Mouse (Mus musculus): ENCODE measurements around the gene Mycl.

Gene Mycl

DNA sequence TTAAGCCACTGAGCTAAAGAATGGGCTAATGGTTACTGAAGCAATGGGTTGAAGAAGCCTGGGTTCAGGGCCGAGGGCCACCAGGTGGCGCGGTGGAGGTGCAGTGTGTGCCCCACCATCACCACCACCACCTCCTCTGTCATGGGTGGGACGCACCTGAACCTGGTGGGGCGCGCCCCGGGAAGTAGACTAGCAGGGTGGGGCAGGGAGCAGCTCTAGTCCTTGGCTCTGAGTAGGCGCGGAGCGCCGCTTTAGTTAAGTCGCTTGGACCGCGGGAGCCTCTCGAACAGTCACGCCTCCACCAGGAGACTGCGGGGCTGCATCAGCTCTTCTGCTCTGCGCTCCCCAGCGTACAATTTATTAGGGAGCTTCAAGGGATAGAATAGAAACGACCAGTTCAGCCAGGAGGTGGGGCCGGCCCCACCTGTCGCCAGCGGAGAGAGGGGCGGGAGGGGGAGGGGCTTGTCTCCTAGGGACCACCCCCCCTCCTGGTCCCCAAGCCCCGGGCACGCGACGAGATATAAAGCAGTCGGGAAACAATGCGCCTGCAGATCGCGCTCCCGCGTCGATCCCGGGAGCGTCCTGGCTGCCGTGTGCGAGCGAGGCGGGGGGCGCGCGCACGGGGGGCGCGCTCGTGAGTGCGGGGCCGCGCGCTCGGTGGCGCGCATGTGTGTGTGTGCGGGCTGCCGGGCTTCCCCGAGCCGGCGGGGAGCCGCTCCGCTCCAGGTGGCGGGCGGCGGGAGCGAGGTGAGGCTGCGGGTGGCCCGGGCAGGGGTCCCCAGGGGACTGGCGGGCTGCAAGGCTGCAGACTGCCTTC, at the start of gene Mycl:
TSS of gene Mycl (plus strand) at position 249 of the 817 bp plus-strand sequence.
- peak; percentile 78 for DNase-seq (ENCODE audit: low spot score)

DNA sequence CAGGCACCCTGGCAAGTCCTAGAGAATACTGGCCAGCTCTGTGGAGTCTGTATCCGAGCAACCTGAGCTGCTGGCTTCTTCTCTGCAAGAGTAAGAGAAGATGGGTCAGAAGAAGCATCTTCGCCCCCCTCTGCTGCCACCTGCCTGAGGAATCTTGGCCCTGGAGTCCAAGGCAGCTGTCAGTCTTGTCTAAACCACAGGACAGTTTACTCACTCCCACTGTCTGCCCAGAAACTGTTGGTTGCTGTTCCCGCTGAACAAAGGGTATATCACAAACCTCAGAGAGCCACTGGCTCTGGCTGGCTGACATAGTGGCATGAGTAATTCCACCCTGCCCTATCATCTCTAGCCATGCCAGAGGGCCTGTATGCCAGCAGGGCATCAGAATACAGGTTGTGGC, 48.2 kb upstream of the Mycl start:
- DNase-seq (ENCODE audit: low spot score), result no peak

DNA sequence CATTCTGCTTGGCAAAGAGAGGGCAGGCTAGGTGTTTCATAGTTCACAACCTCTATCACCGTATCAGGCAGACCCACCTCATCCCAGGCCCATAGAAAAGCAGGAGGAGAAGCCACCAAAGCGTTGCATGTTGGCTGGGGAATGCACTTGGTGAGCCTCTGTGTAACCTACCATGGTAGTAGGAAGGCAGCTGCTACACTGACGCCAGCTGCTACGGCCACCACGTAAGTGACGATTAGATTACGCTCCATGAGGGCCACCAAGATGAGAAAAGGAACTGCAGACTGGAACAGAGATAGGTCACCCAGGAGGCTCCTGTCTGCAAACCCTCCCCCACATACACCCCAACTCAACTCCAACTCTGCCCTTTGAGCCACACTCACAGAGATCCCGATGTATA, 46.4 kb upstream of the Mycl start:
- no peak for DNase-seq (ENCODE audit: low spot score)

DNA sequence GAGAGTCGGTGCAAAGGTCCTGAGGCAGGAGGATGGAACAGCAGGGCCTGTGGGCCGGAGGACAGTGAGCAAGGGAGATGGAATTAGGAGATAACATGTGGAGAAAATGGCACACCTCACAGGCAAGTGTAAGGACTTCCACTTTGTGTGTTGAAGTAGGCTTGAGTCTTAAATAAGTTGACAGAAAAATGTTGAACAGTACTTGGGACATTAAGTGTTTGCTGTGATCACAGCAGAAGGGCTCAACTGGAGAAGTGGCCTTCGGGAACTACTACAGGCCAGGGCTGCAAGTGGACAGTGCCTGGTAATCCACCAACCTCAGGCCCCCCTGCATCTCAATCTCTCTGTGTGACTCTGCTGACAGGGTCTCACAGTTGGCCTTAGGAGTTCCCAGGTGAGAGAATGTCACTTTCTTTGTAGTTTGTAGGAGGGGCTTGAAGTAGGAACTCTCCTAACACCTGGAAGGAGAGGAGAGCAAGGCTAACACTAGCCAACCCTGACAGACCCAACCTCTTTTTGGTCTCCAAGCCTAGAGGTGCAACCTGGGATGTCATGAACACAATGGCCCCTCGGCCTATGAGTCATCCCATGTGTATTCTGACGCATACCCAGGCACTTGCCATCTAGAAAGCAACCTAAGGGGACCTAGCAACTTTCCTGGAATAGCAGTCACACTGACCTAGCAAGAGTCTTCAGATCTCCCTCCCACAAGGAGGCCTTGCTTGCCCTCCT, 40.6 kb upstream of the Mycl start:
- DNase-seq (ENCODE audit: low spot score), result no peak

DNA sequence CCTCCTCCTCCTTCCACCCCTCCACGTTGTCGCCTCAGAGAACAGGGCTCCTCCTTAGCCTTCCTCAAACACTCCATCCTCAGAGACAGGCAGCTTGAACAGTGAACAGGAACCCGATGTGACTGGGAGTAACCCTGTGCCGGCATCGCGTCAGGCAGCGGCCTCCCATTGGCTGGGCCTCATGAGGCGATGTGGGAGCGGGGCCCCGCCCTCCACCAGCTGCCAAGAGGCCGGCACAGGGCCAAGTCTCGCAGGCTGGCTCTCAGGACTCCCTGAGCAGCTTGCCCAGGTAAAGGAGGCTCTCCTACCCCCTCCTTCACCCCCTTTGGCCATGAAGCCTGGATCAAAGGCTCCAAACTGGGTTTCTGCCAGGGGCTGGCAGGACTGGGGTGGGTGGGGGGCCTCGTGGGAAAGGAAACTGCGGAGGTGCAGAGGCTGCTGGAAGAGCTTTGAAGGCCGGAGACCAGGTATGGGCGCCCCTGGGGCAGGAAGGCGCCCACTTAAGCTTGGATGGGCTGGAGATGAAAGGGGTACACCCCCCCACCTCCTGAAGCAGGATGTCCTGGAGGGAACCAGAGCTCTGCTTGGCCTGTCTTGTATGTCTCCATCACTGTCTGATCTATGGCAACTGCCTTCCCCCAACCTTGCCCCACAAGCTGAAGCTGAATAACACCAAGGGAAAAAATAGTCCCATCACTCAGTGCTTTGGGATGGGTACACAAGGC, 39.9 kb upstream of the Mycl start:
- peak; percentile 70 for DNase-seq (ENCODE audit: low spot score)

DNA sequence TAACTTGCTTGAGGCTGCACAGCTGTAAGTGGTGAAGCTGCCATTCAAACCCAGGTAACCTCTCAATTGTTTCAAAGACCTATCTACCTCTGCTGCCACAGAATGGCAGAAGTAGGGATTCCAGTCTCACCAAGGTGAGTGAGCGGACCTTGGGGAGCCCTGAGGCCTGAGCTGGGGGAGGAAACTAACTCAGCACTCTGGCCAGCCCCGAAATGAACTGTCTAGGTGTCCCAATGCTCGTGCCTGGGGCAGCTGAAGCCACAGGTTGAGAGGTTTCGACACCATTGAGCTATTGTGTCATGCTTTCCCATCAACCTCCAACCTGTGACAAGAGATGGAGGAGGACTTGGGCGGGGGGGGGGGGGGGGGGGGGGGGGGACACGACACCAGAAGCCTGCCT, 39.2 kb upstream of the Mycl start:
- no peak for DNase-seq (ENCODE audit: low spot score)

DNA sequence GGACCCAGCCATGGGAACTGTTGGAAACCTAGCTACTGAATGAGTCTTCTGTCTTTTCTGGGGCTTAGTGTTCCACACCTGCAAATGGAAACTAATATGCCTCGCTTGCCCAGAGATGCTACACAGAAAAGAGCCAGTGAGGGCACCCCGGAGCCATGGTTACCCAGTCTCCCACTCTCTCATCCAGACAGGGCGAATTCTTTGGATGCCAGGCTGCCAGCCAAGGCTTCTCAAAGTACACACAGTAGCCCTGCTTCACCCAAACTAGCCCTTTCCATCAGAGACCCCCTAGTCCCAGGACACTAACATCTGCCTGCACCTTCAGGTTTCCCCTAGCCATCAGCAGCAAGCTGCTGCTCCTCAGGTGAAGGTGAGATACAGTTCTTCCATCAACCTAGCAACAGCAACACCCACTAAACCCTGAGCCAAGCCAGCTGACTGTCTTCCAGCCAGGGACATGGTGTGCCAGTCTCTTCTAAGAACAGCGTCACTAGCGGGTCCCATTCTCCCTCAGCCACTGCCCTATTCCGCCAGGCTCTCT, 36.9 kb upstream of the Mycl start:
- DNase-seq (ENCODE audit: low spot score), result no peak

DNA sequence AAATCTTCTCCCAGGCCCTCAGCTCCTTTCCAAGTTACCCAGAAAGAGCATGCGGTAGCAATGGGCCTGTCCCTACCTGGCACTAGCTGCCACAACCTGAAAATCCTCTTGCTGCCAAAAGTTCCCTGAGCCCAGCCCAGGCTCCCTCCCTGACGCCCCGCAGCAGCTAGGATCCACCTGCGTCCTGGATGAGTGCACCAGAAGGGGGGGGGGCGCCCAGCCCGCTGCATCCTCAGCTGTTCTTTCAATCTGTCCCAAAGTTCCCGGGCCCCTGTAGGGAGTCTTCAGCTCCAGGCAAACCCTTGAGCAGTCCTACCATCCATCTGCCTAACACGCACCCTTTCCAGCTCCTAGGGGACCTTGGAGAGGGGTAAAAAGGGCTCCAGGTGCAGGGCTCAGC, 35.6 kb upstream of the Mycl start:
- DNase-seq (ENCODE audit: low spot score), result no peak

DNA sequence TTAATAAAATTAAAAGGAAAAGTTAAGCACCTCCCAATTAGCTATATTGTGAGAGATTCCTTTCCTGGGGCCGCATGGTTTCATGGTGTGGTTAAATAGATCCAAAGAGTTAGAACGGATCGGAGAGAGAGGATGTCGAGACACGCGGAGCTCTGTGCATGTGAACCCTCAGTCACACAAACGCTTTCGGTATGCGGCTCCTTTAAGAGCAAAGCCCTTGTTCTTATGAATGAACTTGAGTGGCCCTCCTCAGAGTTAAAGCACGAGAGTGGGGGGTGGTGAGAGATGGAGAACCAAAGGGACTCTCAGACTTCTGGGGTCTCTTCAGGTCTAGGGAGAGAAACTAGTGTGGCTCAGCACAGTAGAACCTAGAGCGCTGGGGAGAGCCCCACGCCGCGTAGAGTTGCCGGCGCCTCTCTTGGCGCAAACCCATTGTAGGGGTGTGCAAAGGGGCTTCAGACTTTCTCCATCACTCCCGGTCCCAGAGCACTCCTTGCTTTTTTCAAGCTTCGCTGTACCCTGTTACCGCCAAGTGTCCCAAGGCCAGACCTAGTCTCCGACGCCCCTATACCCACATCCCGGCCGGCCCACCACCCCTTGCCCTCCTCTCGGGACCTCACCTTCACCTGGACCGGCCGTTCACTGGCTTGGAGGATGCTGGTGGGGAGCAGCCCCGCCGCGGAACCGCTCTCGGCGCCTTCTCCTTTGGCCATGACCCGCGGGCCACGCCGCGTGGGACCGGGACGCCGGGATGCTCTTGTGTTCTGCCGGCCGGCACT, 34.9 kb upstream of the Mycl start:
- DNase-seq (ENCODE audit: low spot score), result peak; percentile 7

DNA sequence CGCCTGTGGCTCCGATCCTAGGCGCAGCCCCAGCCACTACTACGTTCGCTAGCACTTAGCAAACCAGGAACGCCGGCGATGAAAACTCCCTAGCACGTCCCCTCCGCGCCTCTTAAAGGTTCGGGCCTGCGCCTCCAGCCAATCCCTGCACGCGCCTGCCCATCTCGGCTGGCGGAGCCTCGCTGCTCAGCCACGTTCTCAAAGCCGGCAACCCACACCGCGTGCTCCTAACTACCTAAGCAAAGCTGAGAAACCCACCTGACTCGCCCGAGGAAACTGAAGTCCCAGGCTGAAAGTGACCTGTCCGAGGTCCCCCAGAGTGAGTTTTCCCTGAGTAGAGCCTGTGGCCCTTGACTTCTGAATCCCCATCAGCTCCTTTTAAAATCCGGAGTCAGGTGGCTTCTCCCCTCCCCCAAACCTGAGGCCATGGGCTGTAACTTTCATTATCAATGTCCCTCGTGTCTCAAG, 34.3 kb upstream of the Mycl start, which contains the start of gene Mfsd2a:
TSS of gene Mfsd2a (minus strand) at position 89 of the 468 bp plus-strand sequence.
- peak; percentile 44 for DNase-seq (ENCODE audit: low spot score)

DNA sequence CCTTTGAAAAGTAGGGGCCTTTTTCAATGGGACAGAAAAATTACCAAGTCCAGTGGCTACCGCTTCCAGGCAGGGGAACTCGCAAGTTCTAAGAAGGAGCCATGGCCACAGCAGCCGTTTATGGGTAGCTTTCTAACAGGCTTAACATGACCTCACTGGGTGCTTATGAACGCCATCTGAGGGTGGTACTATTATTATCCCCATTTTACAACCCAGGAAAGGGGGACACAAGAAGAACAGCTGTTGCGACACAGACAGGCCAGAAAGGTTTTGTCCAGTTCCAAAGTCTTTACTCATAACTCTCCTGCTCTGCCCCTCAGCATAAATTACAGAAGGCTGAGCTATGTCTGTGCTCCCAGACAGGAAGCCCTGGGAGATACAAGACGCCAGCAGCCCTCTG, 33.9 kb upstream of the Mycl start:
- DNase-seq (ENCODE audit: low spot score), result no peak

DNA sequence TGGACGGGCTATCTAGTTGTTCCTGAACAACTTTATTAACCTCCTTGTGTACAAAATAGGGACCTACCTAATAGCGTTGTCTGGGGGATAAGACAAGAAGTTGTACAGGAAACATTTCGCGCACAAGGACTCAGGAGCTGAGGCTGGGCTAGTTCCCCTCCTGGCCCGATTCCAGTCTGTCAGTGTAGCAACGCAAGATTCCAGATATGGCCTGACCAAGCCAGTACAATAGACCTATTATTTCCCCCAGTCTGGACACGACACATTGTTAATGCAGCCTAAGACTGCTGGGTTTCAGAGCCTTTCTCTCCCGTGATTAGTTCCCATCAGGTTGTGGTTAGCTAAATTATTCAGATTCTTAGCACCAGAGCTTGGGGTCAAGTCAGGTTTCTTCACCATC, 32.7 kb upstream of the Mycl start:
- no peak for DNase-seq (ENCODE audit: low spot score)

DNA sequence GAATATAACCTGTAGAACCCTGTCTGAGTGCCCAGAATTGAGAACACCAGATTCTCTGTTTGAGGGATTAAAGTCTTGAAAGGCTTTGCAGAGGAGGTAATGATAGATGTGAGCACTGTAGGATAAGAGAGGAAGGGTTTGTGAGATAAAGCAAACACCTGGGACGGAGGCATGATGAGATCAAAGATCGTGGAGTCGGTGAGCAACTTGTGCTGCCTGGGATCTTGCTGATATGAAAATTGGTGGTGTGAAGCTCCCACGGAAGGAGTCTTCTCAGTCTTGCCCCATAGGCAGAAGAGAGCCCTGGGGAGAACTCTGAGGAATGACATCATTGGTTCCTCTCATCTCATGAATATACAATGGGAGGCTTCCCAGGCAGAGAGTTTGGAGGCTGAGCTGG, 27.3 kb upstream of the Mycl start:
- DNase-seq (ENCODE audit: low spot score), result no peak

DNA sequence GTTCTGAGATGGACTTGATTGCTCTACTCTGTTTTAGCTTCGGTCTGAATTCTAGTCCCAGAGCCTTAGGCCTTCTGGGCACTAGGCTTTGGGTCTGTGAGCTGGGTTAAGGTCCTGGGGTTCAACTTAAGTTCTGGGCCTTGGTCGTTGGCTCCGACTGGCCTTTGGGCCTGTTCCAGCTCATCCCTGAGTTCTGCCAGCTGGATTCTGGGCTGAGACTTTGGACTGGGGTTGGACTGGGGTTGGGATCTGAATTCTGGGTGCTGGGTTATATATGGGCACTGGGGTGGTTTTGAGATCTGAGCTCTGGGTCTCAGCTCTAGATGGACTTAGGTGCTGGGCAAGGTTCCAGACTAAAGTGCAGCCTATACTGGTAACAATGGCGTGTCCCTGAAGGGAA, 24.3 kb upstream of the Mycl start:
- DNase-seq (ENCODE audit: low spot score), result no peak

DNA sequence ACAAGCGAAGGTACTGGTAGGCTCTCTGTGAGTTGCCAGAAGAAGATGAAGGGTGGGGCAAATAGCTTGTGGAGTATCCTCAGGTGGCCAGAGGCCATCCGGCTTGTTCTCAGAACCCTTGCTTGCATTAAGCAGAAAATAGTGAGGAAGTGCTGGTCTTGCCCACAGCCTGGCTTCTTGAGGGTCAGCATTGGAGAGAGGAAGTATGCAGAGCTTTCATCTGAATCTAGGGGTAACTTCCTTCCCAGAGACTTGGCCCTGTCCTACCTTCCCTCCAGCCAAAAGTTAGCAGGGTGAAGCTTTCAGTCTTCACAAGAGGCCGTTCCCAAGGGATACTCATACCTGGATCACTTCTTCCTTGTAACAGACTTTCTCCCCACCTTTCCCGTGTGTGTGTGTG, 23.8 kb upstream of the Mycl start:
- DNase-seq (ENCODE audit: low spot score), result no peak

DNA sequence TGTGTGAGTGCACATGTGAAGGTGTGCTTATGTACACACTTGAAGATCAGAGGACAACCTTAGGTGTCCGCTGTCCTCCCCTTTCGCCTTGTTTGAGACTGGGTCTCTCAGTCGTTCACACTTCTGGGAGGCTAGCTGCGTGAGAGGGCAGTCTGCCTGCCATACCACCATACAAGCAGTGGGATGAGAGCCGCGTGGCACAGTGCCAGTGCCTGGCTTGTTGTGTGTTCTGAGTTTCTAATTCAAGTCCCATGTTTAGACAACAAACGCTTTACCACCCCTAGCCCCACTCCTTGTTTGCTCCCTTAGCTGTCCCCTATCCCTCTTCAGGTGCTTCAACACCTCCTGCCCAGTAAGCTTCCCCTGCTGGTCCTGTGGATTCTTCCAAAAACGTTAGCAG, 23.4 kb upstream of the Mycl start:
- no peak for DNase-seq (ENCODE audit: low spot score)

DNA sequence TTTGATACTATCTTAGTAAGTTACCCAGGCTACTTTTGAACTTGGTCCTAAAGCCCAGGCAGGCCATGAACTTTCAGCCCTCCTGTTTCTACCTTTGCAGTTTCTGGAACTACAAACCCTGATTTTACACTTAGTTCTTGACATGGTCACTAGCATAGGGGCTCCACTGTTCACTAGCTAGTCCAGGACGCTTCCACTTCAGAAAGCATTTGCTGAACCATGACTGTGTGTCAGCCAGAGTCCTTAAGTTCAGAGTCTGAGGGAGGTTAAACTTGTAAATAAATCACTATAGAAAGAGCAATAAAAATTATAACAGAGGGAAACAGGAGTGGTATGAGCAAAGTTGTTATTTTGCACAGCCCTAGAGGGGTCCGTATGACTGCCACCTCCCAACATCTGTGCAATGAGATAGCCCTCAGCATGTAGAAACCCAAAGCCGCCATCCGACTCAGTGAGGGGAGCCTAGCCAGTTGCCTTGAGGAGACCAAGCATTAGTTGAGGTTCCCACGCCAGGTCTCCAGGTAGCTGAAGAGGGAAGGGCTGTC, 20.4 kb upstream of the Mycl start:
- DNase-seq (ENCODE audit: low spot score), result no peak

DNA sequence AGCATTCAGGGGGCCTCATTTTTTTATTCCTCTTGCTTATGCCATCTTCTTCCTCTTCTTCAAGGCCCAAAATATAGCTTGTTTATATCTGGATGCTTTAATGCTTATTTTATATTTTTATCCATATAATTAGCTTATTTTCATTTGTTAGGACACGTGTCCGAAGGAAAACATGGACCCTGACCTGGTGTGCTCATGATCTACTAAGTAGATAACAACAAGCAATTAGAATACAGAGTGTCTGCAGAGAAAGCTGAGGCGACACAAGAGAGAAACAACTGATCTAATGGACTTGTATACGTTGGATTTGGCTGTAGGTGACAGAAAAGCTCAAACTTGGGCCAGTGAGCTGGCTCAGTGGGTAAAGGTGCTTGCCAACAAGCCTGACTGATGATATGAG, 18.6 kb upstream of the Mycl start:
- DNase-seq (ENCODE audit: low spot score), result no peak

DNA sequence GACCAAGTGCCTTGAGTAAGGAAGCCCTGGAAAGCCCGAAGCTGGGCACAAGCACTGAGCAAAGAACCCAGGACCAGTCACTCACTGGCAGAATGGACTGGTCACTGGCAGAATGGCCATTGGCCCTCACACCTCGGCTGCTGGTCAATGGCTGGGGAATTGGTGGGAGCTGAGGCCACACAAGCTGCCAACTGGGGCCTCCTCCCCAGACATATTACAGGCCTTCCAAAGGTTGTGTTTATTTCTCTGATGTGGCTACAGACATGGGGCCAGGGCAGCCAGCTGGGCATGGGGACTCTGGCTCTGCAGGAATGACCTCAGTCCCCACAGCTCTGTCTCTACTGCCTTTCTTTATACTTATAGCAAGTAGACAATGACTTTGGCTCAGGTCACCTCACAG, 16.6 kb upstream of the Mycl start:
- no peak for DNase-seq (ENCODE audit: low spot score)

DNA sequence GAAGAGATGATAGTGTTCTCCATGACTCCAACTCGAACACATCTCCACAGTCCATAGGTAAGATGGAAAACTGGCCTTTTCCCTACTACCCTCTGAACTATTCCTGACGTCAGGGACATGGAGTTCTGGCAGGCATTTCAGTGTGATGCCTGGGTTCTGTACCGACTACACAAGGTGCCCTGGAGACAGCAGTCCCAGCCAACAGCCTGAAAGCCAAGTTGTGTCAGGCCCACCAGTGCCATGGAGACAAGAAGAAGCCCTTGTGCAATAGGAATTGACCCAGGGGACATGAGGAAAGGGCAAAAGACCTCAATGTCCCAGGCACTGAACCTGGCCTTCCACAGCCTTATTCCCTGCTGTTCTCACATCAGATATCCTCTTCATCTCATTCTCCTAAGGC, 15.6 kb upstream of the Mycl start:
- no peak for DNase-seq (ENCODE audit: low spot score)

DNA sequence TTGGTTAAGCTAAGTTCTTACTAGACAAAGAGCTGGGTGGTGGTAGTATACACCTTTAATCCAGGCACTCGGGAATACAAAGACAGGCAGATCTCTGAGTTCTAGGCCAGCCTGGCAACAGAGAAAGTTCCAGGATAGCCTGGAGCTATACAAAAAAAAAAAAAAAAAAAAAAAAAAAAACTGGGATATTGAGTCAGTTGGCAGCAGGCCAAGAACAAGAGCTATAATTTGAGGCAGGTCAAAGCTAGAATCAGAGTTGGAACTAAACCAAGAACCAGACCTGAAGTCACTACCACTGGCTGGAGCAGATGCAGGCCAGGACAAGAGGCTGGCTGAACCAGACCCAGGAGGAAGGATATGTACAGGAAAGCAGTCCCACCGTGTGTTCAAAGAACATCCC, 14.8 kb upstream of the Mycl start:
- DNase-seq (ENCODE audit: low spot score), result no peak

All from yolk sac, embryonic 10.5 days (tissue).